ENCODE assay signal across 10 mouse cellular contexts in genomic region chr5:141852175-141852574, GRCm38 (mm10).
A peak's percentile ranks its signal among the peaks of the same experiment; 100 is the strongest.
DNase-seq lines count a peak whose midpoint lies in the region; ATAC-seq and TF ChIP-seq lines count a peak whose summit lies in the region.
"Had no signal": no experiment of that assay in that cellular context is flagged by ENCODE, and none has a peak within 500 bp of the region (broad histone marks: within the 10 kb centered on the region; RNA-seq: fewer than 3 reads in every experiment).

No protein-coding gene starts in this region.

- H3K27ac ChIP-seq in midbrain, postnatal 0 days (ENCODE audit: low read depth, low read length): no peak overlapping the region
- H3K27ac ChIP-seq in midbrain, embryonic 10.5 days (replicated peaks): no peak overlapping the region
- H3K27ac ChIP-seq in heart, embryonic 14.5 days (replicated peaks in 1 of 2; ENCODE audit: control insufficient read depth in 1 of 2, insufficient read depth in 1 of 2, low read depth in 2 of 2, low read length in 2 of 2): peak overlapping the region; percentile 31 to 55
- H3K27ac ChIP-seq: embryonic facial prominence, embryonic 13.5 days; limb, embryonic 12.5 days had no signal

- no peak overlapping the region for H3K4me2 ChIP-seq in midbrain, postnatal 0 days (ENCODE audit: low read depth, low read length, poor library complexity, severe bottlenecking)
- H3K4me2 ChIP-seq in heart, embryonic 14.5 days (ENCODE audit: low read length): peak overlapping the region; percentile 29
- H3K4me2 ChIP-seq: embryonic facial prominence, embryonic 13.5 days; limb, embryonic 12.5 days had no signal

- peak; percentile 15 for DNase-seq in midbrain, postnatal 0 days (ENCODE audit: low spot score)
- no peak for DNase-seq in midbrain, embryonic 10.5 days (ENCODE audit: low spot score)
- DNase-seq in kidney, postnatal 4 days: peak; percentile 68 to 81
- no peak for DNase-seq in thymus, postnatal 36 days
- no peak for DNase-seq in right cerebral cortex, adult 18-20 months
- no peak for DNase-seq in frontal cortex, postnatal 14 days (ENCODE audit: low spot score in 2 of 2)

- no peaks in the 10 kb centered on the region for H3K4me1 ChIP-seq in midbrain, postnatal 0 days (ENCODE audit: insufficient read depth, low read length)
- H3K4me1 ChIP-seq in midbrain, embryonic 10.5 days: peaks cover 23% of the 10 kb centered on the region
- H3K4me1 ChIP-seq in heart, embryonic 14.5 days (ENCODE audit: control insufficient read depth in 2 of 2, insufficient read depth in 2 of 2, low read length in 2 of 2): peaks cover 12 to 27% of the 10 kb centered on the region in 2 experiments

- 42% methylated on average over 8 of the region's 8 CpGs for WGBS in midbrain, postnatal 0 days
- 68% methylated on average over 8 of the region's 8 CpGs for WGBS in midbrain, embryonic 10.5 days
- 6% methylated on average over 8 of the region's 8 CpGs for WGBS in heart, embryonic 14.5 days

- H3K36me3 ChIP-seq in midbrain, postnatal 0 days (ENCODE audit: insufficient read depth, low read length): no peaks in the 10 kb centered on the region
- H3K36me3 ChIP-seq in midbrain, embryonic 10.5 days: no peaks in the 10 kb centered on the region
- H3K36me3 ChIP-seq in heart, embryonic 14.5 days (ENCODE audit: control insufficient read depth, insufficient read depth, low read length): no peaks in the 10 kb centered on the region
- H3K36me3 ChIP-seq: embryonic facial prominence, embryonic 13.5 days; limb, embryonic 12.5 days had no signal

- no peak overlapping the region for H3K9ac ChIP-seq in midbrain, postnatal 0 days (replicated peaks; ENCODE audit: low read length, poor library complexity, severe bottlenecking)
- H3K9ac ChIP-seq in heart, embryonic 14.5 days (ENCODE audit: low read length): no peak overlapping the region
- H3K9ac ChIP-seq: embryonic facial prominence, embryonic 13.5 days; limb, embryonic 12.5 days had no signal

- ATAC-seq in midbrain, postnatal 0 days (ENCODE audit: low FRiP score): no peak
- ATAC-seq in heart, embryonic 14.5 days (ENCODE audit: insufficient number of reproducible peaks, insufficient read depth, low FRiP score, low read depth): peak; percentile 52; the same call in 1 of the 2 replicates
- ATAC-seq in erythroblast, adult 5-6 weeks (replicated peaks; ENCODE audit: low FRiP score, poor library complexity, severe bottlenecking): no peak

- no peak for TF ChIP-seq CTCF in midbrain, postnatal 0 days (IDR thresholded peaks at IDR 0.05)

- no peaks in the 10 kb centered on the region for H3K9me3 ChIP-seq in midbrain, postnatal 0 days (ENCODE audit: low read length)
- H3K9me3 ChIP-seq in midbrain, embryonic 10.5 days (replicated peaks): no peaks in the 10 kb centered on the region
- H3K9me3 ChIP-seq in heart, embryonic 14.5 days (ENCODE audit: control insufficient read depth, low read length): no peaks in the 10 kb centered on the region
- H3K9me3 ChIP-seq: embryonic facial prominence, embryonic 13.5 days; limb, embryonic 12.5 days had no signal

- H3K4me3 ChIP-seq in midbrain, postnatal 0 days (ENCODE audit: low read depth, low read length): no peak overlapping the region
- no peak overlapping the region for H3K4me3 ChIP-seq in midbrain, embryonic 10.5 days
- no peak overlapping the region for H3K4me3 ChIP-seq in heart, embryonic 14.5 days (ENCODE audit: control insufficient read depth in 1 of 2, insufficient read depth in 1 of 2, low read depth in 1 of 2, low read length in 2 of 2)
- H3K4me3 ChIP-seq: embryonic facial prominence, embryonic 13.5 days; limb, embryonic 12.5 days had no signal

- no peaks in the 10 kb centered on the region for H3K27me3 ChIP-seq in midbrain, postnatal 0 days (ENCODE audit: insufficient read depth, low read length)
- H3K27me3 ChIP-seq in midbrain, embryonic 10.5 days (ENCODE audit: low read depth, poor library complexity, severe bottlenecking): no peaks in the 10 kb centered on the region
- H3K27me3 ChIP-seq in heart, embryonic 14.5 days (ENCODE audit: control insufficient read depth, insufficient read depth, low read length): no peaks in the 10 kb centered on the region
- H3K27me3 ChIP-seq: embryonic facial prominence, embryonic 13.5 days; limb, embryonic 12.5 days had no signal

Comparison
In these comparisons a context has a peak if more than half of its experiments do, and no peak if none do; other contexts are left out.
1. DNase-seq: peak in midbrain, postnatal 0 days (single experiment) and kidney, postnatal 4 days (2 of 2); none in midbrain, embryonic 10.5 days (single experiment), thymus, postnatal 36 days (0 of 2), right cerebral cortex, adult 18-20 months (single experiment) and frontal cortex, postnatal 14 days (0 of 2).
2. H3K27ac ChIP-seq: peak in heart, embryonic 14.5 days (2 of 2); none in midbrain, postnatal 0 days (single experiment) and midbrain, embryonic 10.5 days (single experiment).